Mouse (Mus musculus) limb, embryonic 11.5 days (tissue): Measurements from ENCODE around the gene Ogt. TPM values are rescaled to one million over a fixed set of nuclear protein-coding genes. Genes with fewer than 3 reads are reported as not detected.

Source experiments
- ATAC-seq: fragments of 200-750 bp; cut with Nextera tagmentation; 2 replicates; pipeline ENCODE4 v1.8.0; 2017; ENCODE audit warnings: low read depth; ENCODE audit not compliant: insufficient number of reproducible peaks, low FRiP score, low TSS enrichment
- DNase-seq: peaks from one replicate; pipeline ENCODE4 v3.0.0-alpha.2; 2015; ENCODE audit warnings: low spot score
- H3K27ac ChIP-seq: fragments of 300-500 bp; sonication (generic); replicated peaks from 2 replicates; pipeline ENCODE4 v1.5.1; 2014; ENCODE audit warnings: low read depth, mild to moderate bottlenecking, low read length
- H3K27me3 ChIP-seq: fragments of 300-500 bp; sonication (generic); 2 replicates; pipeline ENCODE4 v1.6.1; 2014; ENCODE audit warnings: mild to moderate bottlenecking, low read length, mixed read lengths; ENCODE audit not compliant: control insufficient read depth, insufficient read depth
- H3K36me3 ChIP-seq: fragments of 300-500 bp; sonication (generic); 2 replicates; pipeline ENCODE4 v1.6.1; 2014; ENCODE audit warnings: mild to moderate bottlenecking, low read length, moderate library complexity, mixed read lengths; ENCODE audit not compliant: control insufficient read depth, insufficient read depth
- H3K4me1 ChIP-seq: fragments of 300-500 bp; sonication (generic); 2 replicates; pipeline ENCODE4 v1.6.1; 2014; ENCODE audit warnings: low read length, mixed read lengths; ENCODE audit not compliant: control insufficient read depth, insufficient read depth
- H3K4me2 ChIP-seq: fragments of 300-500 bp; sonication (generic); 2 replicates; pipeline ENCODE4 v1.6.1; 2014; ENCODE audit warnings: low read depth, mild to moderate bottlenecking, moderate library complexity; ENCODE audit not compliant: severe bottlenecking
- H3K4me3 ChIP-seq: fragments of 300-500 bp; sonication (generic); 2 replicates; pipeline ENCODE4 v1.5.1; 2014; ENCODE audit warnings: low read depth, low read length
- H3K9ac ChIP-seq: fragments of 300-500 bp; sonication (generic); 2 replicates; pipeline ENCODE4 v1.6.1; 2014; ENCODE audit warnings: mild to moderate bottlenecking, low read length
- H3K9me3 ChIP-seq: fragments of 300-500 bp; sonication (generic); 2 replicates; pipeline ENCODE4 v1.6.1; 2016; ENCODE audit warnings: low read length; ENCODE audit not compliant: control insufficient read depth
- WGBS: fragments of 180-500 bp; shearing (Covaris S2); extraction: QIAGEN DNeasy Blood & Tissue Kit; methylation state at CpG from one replicate; pipeline ENCODE4 v1.1.7; 2014; 5-methylcytosine and 5-hydroxymethylcytosine counted together
- polyA plus RNA-seq: library from polyadenylated mRNA; unstranded; fragments of >200 nt; fragmentation: Nextera tagmentation; extraction: Ambion mirVana; gene quantifications from 2 replicates; pipeline ENCODE4 v1.2.1, GENCODE M21; 2014

The Ogt gene
- polyA plus RNA-seq, 1 experiment from 2014 or later: 215 TPM

- Histone ChIP-seq H3K27me3 (no peaks in the 10 kb centered on the region), H3K9ac (no peak overlapping the region), H3K27ac (no peak overlapping the region), H3K4me1 (no peaks in the 10 kb centered on the region), H3K4me3 (no peak overlapping the region), H3K9me3 (no peaks in the 10 kb centered on the region), H3K4me2 (no peak overlapping the region), H3K36me3 (no peaks in the 10 kb centered on the region)
- no peak for DNase-seq
- WGBS: 77% methylated on average over 7 of the region's 7 CpGs
- no peak for ATAC-seq
These were observed 65.3 kb downstream of the Ogt start for GRCm38 (mm10) chrX:101705111-101705510.

- Histone ChIP-seq H3K27ac (no peak overlapping the region), H3K4me2 (no peak overlapping the region), H3K36me3 (no peaks in the 10 kb centered on the region), H3K4me1 (no peaks in the 10 kb centered on the region), H3K27me3 (no peaks in the 10 kb centered on the region), H3K9me3 (no peaks in the 10 kb centered on the region), H3K9ac (no peak overlapping the region), H3K4me3 (no peak overlapping the region)
- ATAC-seq: no peak
- whole genome bisulfite sequencing: 71% methylated on average over 1 of the region's 1 CpGs
- no peak for DNase-seq
These were observed 80.5 kb downstream of the Ogt start for GRCm38 (mm10) chrX:101720401-101720800.

- no peaks in the 10 kb centered on the region for H3K9me3 ChIP-seq
- DNase-seq (no peak), ATAC-seq (no peak)
- H3K4me2 ChIP-seq: no peak overlapping the region
- no peak overlapping the region for H3K4me3 ChIP-seq
- no peaks in the 10 kb centered on the region for H3K27me3 ChIP-seq
- H3K36me3 ChIP-seq: no peaks in the 10 kb centered on the region
- H3K27ac ChIP-seq: no peak overlapping the region
- no peaks in the 10 kb centered on the region for H3K4me1 ChIP-seq
- H3K9ac ChIP-seq: no peak overlapping the region
These were observed 90.2 kb downstream of the Ogt start for GRCm38 (mm10) chrX:101730010-101730409.

GRCm38 (mm10) chrX:101732644-101733043 lies 92.8 kb downstream of the Ogt start:
- Histone ChIP-seq H3K27me3 (no peaks in the 10 kb centered on the region), H3K27ac (no peak overlapping the region), H3K4me2 (no peak overlapping the region), H3K9me3 (no peaks in the 10 kb centered on the region), H3K9ac (no peak overlapping the region), H3K4me3 (no peak overlapping the region), H3K4me1 (no peaks in the 10 kb centered on the region), H3K36me3 (no peaks in the 10 kb centered on the region)
- ATAC-seq (no peak), DNase-seq (no peak)
- whole genome bisulfite sequencing: 83% methylated on average over 12 of the region's 12 CpGs

GRCm38 (mm10) chrX:101733288-101733687 lies 93.4 kb downstream of the Ogt start:
- Histone ChIP-seq H3K27me3 (no peaks in the 10 kb centered on the region), H3K4me3 (no peak overlapping the region), H3K4me1 (no peaks in the 10 kb centered on the region), H3K4me2 (no peak overlapping the region), H3K9ac (no peak overlapping the region), H3K27ac (no peak overlapping the region), H3K36me3 (no peaks in the 10 kb centered on the region), H3K9me3 (no peaks in the 10 kb centered on the region)
- ATAC-seq: no peak
- 86% methylated on average over 3 of the region's 3 CpGs for WGBS
- no peak for DNase-seq

- ATAC-seq: no peak
- WGBS: 81% methylated on average over 11 of the region's 11 CpGs
- DNase-seq: no peak
These were observed 94.0 kb downstream of the Ogt start, which contains the start of gene Cxcr3 for GRCm38 (mm10) chrX:101733828-101734319. Gene Cxcr3 (minus strand): TSS chrX:101734269.

More at GRCm38 (mm10) chrX:101733828-101734319, 94.0 kb downstream of the Ogt start, which contains the start of gene Cxcr3:
- Histone ChIP-seq H3K36me3 (no peaks in the 10 kb centered on the region), H3K9ac (no peak within 1 kb of the TSS), H3K4me3 (no peak within 1 kb of the TSS), H3K27ac (no peak within 1 kb of the TSS), H3K4me2 (no peak within 1 kb of the TSS), H3K4me1 (no peaks in the 10 kb centered on the region), H3K27me3 (no peaks in the 10 kb centered on the region; the same call in 1 of the 2 replicates), H3K9me3 (no peaks in the 10 kb centered on the region)

Other genes starting within 250 kb of the Ogt start
- 27.4 and 29.5 TPM in 2 replicates for gene Zmym3, start 219.2 kb upstream of the Ogt start, polyA plus RNA-seq
- gene Nono, start 210.7 kb upstream of the Ogt start, polyA plus RNA-seq: 639 and 680 TPM in 2 replicates
- gene Itgb1bp2, start 191.0 kb upstream of the Ogt start, polyA plus RNA-seq: 2.4 and 3.5 TPM in 2 replicates
- 21.3 and 28.7 TPM in 2 replicates for gene Taf1, start 107.3 kb upstream of the Ogt start, polyA plus RNA-seq
- gene Cxcr3, start 94.2 kb downstream of the Ogt start, polyA plus RNA-seq: not detected in 2 replicates
- gene Gm4779, start 154.4 kb downstream of the Ogt start, polyA plus RNA-seq: not detected in 2 replicates
- 0.20 TPM in 1 of 2 replicates, not detected in the other for gene 8030474K03Rik, start 154.6 kb downstream of the Ogt start, polyA plus RNA-seq
- gene Nhsl2, start 209.3 kb downstream of the Ogt start, polyA plus RNA-seq: 18.3 and 23.2 TPM in 2 replicates